Mouse (Mus musculus) midbrain, embryonic 10.5 days (tissue): ENCODE measurements around the gene Hist1h4h. TPM values are rescaled to one million over a fixed set of nuclear protein-coding genes. Genes with fewer than 3 reads are reported as not detected.

Source experiments
- DNase-seq: peaks from one replicate; pipeline ENCODE4 v3.0.0-alpha.2; 2017; ENCODE audit warnings: low spot score
- H3K27ac ChIP-seq: fragments of 300-500 bp; sonication (generic); replicated peaks from 2 replicates; pipeline ENCODE4 v1.5.1; 2016; ENCODE audit warnings: mild to moderate bottlenecking
- H3K27me3 ChIP-seq: fragments of 300-500 bp; sonication (generic); 2 replicates; pipeline ENCODE4 v1.6.1; 2016; ENCODE audit warnings: low read depth, mild to moderate bottlenecking; ENCODE audit not compliant: poor library complexity, severe bottlenecking
- H3K36me3 ChIP-seq: fragments of 300-500 bp; sonication (generic); 2 replicates; pipeline ENCODE4 v1.6.1; 2016; ENCODE audit warnings: mild to moderate bottlenecking, moderate library complexity
- H3K4me1 ChIP-seq: fragments of 300-500 bp; sonication (generic); 2 replicates; pipeline ENCODE4 v1.6.1; 2016
- H3K4me3 ChIP-seq: fragments of 300-500 bp; sonication (generic); 2 replicates; pipeline ENCODE4 v1.5.1; 2016; ENCODE audit warnings: mild to moderate bottlenecking, moderate library complexity
- H3K9me3 ChIP-seq: fragments of 300-500 bp; sonication (generic); replicated peaks from 2 replicates; pipeline ENCODE4 v1.6.1; 2016; ENCODE audit warnings: mild to moderate bottlenecking
- WGBS: fragments of 180-500 bp; shearing (Covaris S2); methylation state at CpG from one replicate; pipeline ENCODE4 v1.1.7; 2016; 5-methylcytosine and 5-hydroxymethylcytosine counted together
- polyA plus RNA-seq: library from polyadenylated mRNA; unstranded; fragments of >200 nt; fragmentation: Nextera tagmentation; extraction: Ambion mirVana; gene quantifications from 2 replicates; pipeline ENCODE4 v1.2.1, GENCODE M21; 2016

Hist1h4h gene
- polyA plus RNA-seq, 1 experiment from 2014 or later, result 2.0 TPM

DNA sequence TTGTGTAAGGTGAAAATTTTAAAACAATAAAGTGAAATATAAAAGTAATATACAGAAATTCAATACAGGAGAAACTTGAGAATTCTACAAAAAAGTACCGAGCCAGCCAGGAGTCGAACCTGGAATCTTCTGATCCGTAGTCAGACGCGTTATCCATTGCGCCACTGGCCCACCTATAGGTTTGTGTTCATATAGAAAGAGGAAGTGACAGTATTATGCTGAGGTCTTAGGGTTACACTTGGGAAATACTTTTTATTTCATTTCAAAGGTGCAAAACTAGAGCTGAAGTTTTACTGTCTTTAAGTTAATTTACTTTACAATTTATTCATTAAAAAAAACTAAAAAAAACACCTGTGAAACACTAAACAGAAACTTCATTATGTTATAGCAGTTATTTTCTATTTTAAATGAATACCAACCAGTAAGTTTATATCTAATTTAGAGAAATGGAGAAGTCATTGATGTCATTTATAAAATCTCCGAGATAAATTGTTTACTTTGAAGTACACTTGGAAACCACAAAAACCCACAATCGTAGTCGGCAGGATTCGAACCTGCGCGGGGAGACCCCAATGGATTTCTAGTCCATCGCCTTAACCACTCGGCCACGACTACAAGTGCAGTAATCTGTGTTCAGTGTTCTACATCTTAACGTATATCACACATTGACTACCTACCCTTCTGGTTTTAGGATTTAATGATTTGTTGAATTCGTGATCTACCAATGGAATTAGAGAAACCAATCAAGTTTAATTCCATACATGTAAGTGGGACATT lies 30.2 kb upstream of the Hist1h4h start:
- no peaks in the 10 kb centered on the region for H3K9me3 ChIP-seq
- no peaks in the 10 kb centered on the region for H3K36me3 ChIP-seq
- H3K27me3 ChIP-seq, result no peaks in the 10 kb centered on the region
- WGBS, result under 1% methylated on average over 17 of the region's 17 CpGs
- H3K4me3 ChIP-seq, result peak overlapping the region; percentile 45
- peak; percentile 82 for DNase-seq
- H3K4me1 ChIP-seq, result peaks cover 53% of the 10 kb centered on the region
- no peak overlapping the region for H3K27ac ChIP-seq

DNA sequence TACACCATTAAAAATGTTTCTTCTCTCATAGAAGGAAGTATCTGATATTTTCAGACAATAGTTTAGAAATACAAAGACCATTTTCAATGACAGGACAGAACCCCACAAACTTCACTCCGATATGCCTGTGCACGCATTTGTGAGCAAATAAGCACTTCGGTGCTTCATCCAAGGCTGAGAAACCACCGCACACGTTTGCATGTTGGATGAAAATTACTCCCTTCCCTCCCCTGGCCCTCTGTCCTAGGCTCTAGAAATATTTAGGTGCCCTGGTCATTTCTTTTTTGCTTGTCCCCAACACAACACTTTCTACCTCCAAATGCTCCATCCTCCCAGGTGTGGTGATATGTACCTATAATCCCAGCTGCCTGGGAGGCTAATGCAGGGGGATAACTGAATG lies 29.3 kb upstream of the Hist1h4h start:
- H3K36me3 ChIP-seq, result no peaks in the 10 kb centered on the region
- H3K9me3 ChIP-seq, result no peaks in the 10 kb centered on the region
- peak overlapping the region; percentile 45 for H3K4me3 ChIP-seq
- H3K4me1 ChIP-seq, result peaks cover 58% of the 10 kb centered on the region
- H3K27me3 ChIP-seq, result no peaks in the 10 kb centered on the region
- no peak for DNase-seq
- H3K27ac ChIP-seq, result no peak overlapping the region
- WGBS, result 19% methylated on average over 5 of the region's 5 CpGs

DNA sequence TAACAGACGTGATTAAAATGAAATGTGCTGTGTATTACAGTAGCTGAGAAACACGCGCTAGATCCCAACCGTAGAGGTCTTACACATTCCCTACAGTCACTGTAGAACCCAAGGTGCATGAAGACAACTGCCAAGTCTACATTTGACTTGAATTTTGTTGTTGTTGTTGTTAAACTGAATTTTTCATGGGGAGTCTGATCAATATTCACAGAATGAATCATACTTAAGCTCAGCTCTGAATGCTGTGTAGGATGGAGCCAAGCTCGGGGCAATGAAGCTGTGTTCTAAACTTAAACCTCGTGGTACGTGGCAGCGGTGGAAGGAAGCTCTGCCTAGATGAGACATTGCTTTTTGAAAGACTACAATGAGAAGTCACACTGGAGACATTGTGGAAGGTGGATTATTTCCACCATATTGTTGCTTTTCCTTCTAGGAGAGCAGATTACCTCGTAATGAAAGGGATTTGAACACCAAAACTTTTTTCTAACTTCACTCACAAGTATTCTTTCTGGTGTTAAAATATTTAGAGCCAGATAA lies 28.8 kb upstream of the Hist1h4h start:
- Histone ChIP-seq H3K9me3 (no peaks in the 10 kb centered on the region), H3K27me3 (no peaks in the 10 kb centered on the region), H3K27ac (no peak overlapping the region), H3K4me1 (peaks cover 59% of the 10 kb centered on the region), H3K36me3 (no peaks in the 10 kb centered on the region), H3K4me3 (peak overlapping the region; percentile 45)
- WGBS, result 32% methylated on average over 9 of the region's 9 CpGs
- DNase-seq, result no peak

DNA sequence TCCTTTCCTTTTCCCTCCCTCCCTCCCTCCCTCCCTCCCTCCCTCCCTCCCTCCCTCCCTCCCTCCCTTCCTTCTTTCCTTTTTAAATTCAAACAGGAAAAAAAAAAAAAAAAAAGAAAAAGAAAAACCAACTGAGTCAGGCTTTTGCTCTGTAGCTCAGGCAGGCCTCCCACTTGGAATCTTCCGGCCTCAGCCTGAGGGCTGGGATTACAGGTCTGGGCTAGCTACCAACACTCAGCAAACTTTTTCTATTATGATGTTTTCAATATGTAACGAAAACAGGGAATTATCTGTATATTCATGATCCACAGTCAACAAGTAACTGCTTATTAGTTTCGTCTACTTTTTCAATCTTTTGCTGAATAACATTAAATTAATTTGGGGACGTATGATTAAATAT lies 27.9 kb upstream of the Hist1h4h start:
- H3K4me3 ChIP-seq, result no peak overlapping the region
- 25% methylated on average over 4 of the region's 4 CpGs for WGBS

DNA sequence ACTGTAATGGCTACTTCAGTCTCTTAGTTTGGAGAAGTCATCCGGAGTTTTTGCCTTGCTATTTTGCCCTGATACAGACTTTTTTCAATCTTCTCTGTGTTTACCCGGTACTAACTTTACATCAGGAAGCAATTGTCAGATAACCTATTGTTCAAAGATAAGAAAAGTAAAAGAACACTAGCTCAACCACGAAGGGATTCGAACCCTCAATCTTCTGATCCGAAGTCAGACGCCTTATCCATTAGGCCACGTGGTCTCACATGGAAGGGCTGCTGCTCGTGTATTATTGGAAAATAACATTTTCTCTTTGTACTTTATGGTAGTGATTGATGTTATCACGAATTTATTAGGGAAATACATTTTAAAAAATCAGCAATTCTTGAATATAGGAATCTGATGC lies 27.1 kb upstream of the Hist1h4h start:
- WGBS, result under 1% methylated on average over 9 of the region's 9 CpGs
- H3K36me3 ChIP-seq, result no peaks in the 10 kb centered on the region
- peak; percentile 59 for DNase-seq
- H3K9me3 ChIP-seq, result no peaks in the 10 kb centered on the region
- peaks cover 52% of the 10 kb centered on the region for H3K4me1 ChIP-seq
- no peaks in the 10 kb centered on the region for H3K27me3 ChIP-seq
- peak overlapping the region; percentile 32 for H3K4me3 ChIP-seq
- H3K27ac ChIP-seq, result no peak overlapping the region

More for the DNA sequence above, 27.9 kb upstream of the Hist1h4h start:
- no peak for DNase-seq
- Histone ChIP-seq H3K36me3 (no peaks in the 10 kb centered on the region), H3K4me1 (peaks cover 59% of the 10 kb centered on the region), H3K27ac (no peak overlapping the region), H3K27me3 (no peaks in the 10 kb centered on the region), H3K9me3 (no peaks in the 10 kb centered on the region)

DNA sequence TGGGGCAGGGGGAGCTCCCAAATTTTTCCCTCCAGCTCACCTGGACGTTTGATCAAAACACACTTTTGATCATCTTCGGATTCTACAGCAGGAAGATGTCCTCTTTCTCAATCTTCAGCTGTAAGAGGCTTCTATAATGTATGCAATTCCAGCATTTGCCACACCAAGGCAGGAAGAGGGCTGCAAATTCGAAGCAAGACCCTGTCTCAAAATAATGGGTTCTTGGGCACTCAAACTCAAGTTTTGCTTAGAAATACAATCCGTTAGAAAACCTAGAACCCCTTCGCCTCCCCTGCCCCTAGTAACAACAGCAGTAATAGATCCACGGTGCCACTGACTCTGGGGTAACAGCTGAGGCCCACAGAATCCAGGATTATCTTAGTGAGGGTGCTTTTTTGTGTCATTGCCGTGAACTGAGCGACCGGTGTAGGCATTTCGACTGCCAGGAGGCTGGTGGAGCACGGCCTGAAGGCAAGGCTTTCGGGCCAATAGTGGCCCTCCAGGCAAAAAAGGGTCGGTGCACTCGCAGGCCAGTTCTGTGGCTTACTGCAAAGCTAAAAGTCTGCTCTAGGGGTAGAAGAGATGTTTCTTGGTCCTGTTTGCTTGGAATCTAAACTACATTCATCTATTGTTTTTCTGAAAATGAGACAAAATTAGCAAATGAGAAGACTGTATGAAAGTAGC lies 25.0 kb upstream of the Hist1h4h start:
- peak; percentile 59 for DNase-seq

DNA sequence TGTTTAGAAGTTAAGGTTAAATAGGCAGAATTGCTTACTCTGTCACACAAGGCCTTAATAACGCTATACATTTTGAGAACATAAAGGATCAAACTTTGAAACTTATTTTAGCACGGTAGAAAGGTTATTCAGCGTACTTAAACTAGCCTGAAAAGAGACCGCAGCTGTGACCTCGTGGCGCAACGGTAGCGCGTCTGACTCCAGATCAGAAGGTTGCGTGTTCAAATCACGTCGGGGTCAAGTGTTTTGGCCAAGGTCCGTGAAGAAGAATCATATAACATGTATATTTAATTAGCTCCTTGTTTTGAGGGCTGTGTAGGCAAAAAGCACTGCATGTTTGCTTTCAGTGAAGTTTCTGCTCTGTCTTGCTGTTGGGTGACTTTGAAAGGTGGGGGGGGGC lies 24.5 kb upstream of the Hist1h4h start:
- H3K9me3 ChIP-seq, result no peaks in the 10 kb centered on the region
- WGBS, result under 1% methylated on average over 13 of the region's 13 CpGs
- H3K27ac ChIP-seq, result peak overlapping the region; percentile 75
- peaks cover 56% of the 10 kb centered on the region for H3K4me1 ChIP-seq
- H3K4me3 ChIP-seq, result peak overlapping the region; percentile 58
- H3K36me3 ChIP-seq, result no peaks in the 10 kb centered on the region
- DNase-seq, result peak; percentile 75
- H3K27me3 ChIP-seq, result no peaks in the 10 kb centered on the region

More for the DNA sequence above, 25.0 kb upstream of the Hist1h4h start:
- peaks cover 54% of the 10 kb centered on the region for H3K4me1 ChIP-seq
- no peaks in the 10 kb centered on the region for H3K9me3 ChIP-seq
- no peaks in the 10 kb centered on the region for H3K36me3 ChIP-seq
- 2% methylated on average over 14 of the region's 14 CpGs for WGBS
- no peaks in the 10 kb centered on the region for H3K27me3 ChIP-seq
- peak overlapping the region; percentile 75 for H3K27ac ChIP-seq
- H3K4me3 ChIP-seq, result peak overlapping the region; percentile 58

DNA sequence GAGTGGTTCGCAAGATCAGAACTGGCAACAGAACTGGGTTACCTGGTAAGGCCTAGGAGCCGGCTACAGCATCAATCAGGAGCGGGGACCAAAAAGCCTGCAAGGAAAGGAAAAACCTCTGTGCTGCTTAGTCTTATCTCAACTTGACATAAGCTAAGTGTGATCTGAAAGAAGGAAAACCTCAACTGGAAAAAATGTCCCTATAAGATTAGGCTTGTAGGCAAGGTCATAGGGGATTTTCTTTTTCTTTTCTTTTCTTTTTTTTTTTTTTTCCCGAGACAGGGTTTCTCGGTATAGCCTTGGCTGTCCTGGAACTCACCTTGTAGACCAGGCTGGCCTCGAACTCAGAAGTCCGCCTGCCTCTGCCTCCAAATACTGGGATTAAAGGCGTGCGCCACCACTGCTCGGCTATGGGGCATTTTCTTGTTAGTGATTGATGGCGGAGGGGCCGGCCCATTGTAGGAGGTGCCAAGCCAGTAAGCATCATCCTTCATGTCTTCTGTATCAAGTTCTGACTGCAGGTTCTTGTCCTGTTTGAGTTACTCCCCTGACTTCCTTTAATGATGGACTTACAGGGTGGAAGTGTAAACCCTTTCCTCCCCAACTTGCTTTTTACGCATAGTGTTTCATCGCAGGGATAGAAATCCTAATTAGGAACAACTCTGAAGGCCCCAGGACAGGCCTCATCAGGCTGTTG lies 23.9 kb upstream of the Hist1h4h start:
- Histone ChIP-seq H3K27ac (no peak overlapping the region), H3K9me3 (no peaks in the 10 kb centered on the region), H3K4me1 (peaks cover 50% of the 10 kb centered on the region), H3K27me3 (no peaks in the 10 kb centered on the region), H3K36me3 (no peaks in the 10 kb centered on the region), H3K4me3 (peak overlapping the region; percentile 58)
- 10% methylated on average over 14 of the region's 14 CpGs for WGBS
- peak; percentile 57 for DNase-seq

DNA sequence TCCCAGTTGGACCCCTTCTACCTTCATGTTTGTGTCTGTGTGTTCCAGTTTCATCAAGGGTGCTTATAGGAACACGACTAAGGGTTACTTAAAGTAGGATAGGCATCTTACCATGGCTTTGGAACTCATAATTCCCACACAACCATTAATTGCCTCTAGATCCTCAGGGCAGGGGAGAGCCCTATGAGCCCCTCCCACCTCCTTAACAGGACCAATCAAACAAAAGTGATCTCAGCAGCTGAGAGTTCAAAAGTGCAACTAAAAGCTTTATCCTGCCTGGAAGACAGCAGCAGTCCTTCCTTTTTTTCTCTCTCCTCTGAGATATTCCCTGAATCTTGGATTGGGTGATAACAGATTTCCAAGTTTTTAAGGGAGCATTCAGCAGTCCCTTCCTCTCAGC lies 20.7 kb upstream of the Hist1h4h start:
- Histone ChIP-seq H3K36me3 (no peaks in the 10 kb centered on the region), H3K27me3 (no peaks in the 10 kb centered on the region), H3K27ac (no peak overlapping the region), H3K9me3 (no peaks in the 10 kb centered on the region), H3K4me3 (no peak overlapping the region), H3K4me1 (peaks cover 34% of the 10 kb centered on the region)
- DNase-seq, result no peak
- WGBS, result 47% methylated on average over 1 of the region's 1 CpGs

DNA sequence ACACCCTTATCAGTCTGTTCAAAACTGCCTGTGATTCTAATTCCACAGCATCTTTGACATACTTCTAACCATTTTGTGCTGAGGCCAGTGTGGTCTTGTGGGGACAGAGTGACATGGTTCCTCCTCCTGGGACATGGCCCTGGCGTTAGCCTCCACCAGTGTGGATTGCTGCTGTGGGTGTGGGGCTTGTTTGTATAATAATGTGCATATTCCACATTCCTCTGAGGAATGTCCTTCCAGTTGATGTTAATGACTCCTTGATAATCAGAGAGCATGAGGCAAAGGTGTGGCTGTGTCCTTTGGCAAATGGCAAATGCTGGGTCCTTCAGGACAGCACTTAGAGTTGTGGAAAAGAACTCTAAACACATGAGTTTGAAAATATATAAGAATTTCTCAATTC lies 17.3 kb upstream of the Hist1h4h start:
- Histone ChIP-seq H3K4me3 (no peak overlapping the region), H3K27ac (no peak overlapping the region), H3K36me3 (no peaks in the 10 kb centered on the region), H3K9me3 (no peaks in the 10 kb centered on the region), H3K27me3 (no peaks in the 10 kb centered on the region), H3K4me1 (peaks cover 21% of the 10 kb centered on the region)
- DNase-seq, result no peak
- WGBS, result 87% methylated on average over 1 of the region's 1 CpGs

DNA sequence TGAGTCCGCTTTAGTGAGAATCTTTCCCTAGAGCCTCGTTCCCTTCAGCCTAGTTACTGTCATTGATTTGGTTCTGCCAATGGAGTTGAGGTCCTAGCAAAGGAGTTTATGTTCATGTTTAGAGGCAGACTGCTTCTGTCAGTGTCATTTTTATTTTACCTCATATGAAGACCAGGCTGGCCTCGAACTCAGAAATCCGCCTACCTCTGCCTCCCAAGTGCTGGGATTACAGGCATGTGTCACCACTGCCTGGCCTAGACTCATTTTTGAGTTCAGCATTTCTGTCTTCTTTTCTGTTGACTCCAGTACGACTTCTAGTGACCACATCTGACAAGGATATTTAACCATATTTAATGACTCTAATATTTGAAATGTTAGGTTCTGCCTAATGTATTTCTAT lies 15.6 kb upstream of the Hist1h4h start:
- Histone ChIP-seq H3K4me3 (0 out of 2 replicates have a peak overlapping the region, but pooled peaks have one; percentile 0), H3K27me3 (no peaks in the 10 kb centered on the region), H3K4me1 (peaks cover 22% of the 10 kb centered on the region), H3K9me3 (no peaks in the 10 kb centered on the region), H3K36me3 (no peaks in the 10 kb centered on the region), H3K27ac (no peak overlapping the region)
- no peak for DNase-seq
- WGBS, result 66% methylated on average over 5 of the region's 5 CpGs

DNA sequence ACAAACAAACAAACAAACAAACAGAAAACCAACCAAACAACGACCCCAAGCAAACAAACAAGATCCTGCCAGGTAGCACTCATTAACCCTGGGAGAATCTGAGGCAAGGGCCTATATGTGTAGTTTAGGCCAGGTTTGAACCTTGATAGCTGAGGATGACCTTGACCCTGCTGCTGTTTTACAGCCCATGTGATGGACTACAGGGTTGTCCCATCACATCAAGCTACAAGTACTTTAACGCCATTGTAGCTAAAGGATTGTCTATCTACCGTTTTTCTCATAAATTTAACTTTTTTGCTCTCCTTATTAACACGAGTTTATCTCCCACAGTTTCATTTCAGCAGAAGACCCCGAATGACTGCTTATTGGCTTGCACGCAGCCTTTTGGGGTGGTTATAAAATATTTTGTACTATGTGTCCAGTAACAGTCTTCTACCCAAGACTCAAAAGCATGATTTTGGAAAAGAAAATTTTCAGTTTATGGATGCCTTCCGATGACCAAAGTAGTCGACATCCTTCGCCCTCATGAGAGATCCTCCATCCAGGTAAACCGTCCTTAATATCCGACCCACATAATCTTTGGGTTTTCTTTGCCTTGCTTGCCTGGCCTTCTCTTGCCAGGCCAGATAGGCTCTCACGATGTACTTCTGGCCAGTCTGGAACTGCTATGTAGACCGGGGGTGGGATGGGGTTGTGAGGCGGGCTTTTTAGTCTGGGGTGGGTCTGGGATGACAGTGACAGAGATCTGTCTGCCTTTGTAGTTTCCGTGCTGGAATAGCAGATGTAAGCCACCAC lies 14.8 kb upstream of the Hist1h4h start:
- H3K9me3 ChIP-seq, result no peaks in the 10 kb centered on the region
- 0 out of 2 replicates have a peak overlapping the region, but pooled peaks have one; percentile 35 for H3K27ac ChIP-seq
- H3K4me1 ChIP-seq, result peaks cover 15% of the 10 kb centered on the region
- no peak for DNase-seq
- H3K27me3 ChIP-seq, result no peaks in the 10 kb centered on the region
- WGBS, result 55% methylated on average over 15 of the region's 15 CpGs
- no peaks in the 10 kb centered on the region for H3K36me3 ChIP-seq
- H3K4me3 ChIP-seq, result peak overlapping the region; percentile 60
